Mouse (Mus musculus): ENCODE results near the gene Klrb1b.

- TF ChIP-seq CTCF (IDR thresholded peaks at IDR 0.05; ENCODE audit: borderline replicate concordance, extremely low read depth, insufficient read depth, insufficient read length): no peak
- TF ChIP-seq POLR2A (IDR thresholded peaks at IDR 0.05; ENCODE audit: borderline replicate concordance, extremely low read depth, insufficient read depth, insufficient read length, poor library complexity, severe bottlenecking): no peak
Observed at GRCm38 (mm10) chr6:128836955-128837334, 10.8 kb upstream of the Klrb1b start.
